Mouse (Mus musculus): Measurements from ENCODE around the gene Acot2. TPM values are rescaled to one million over a fixed set of nuclear protein-coding genes. Genes with fewer than 3 reads are reported as not detected.

Acot2 gene
- polyA plus RNA-seq (2015; fragmentation: Illumina TruSeq; extraction: RNeasy Lipid Tissue Mini Kit (QIAGEN cat#74804); ENCODE audit: insufficient read depth, low replicate concordance), result 3.1 TPM

GRCm38 (mm10) chr12:83987583-83988441 lies at the start of gene Acot2:
TSS of gene Acot2 (plus strand) at chr12:83987861.

GRCm38 (mm10) chr12:83950493-83950839 lies 37.2 kb upstream of the Acot2 start, which contains the start of gene Riox1:
TSS of gene Riox1 (plus strand) at chr12:83950608.

DNA sequence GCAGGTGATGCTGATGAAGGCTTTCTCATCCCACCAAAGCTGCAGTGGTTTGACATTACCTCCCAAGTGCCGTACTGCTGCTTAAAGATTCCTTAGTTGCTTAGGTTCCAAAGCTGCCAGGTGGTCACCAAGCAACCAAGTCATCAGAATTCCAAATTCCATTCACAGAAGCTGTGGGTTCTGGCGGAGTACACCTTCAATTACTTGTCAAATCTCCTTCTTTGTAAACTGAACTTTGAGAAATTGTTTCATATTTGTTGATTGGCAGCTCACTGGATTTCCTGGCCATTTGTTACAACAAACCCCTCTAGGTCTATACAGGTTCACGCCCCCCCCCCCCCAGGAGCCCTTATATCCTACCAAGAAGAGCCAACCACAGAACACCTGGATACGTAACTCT lies 2.9 kb upstream of the Acot2 start, which contains the start of gene Heatr4:
Gene Heatr4 (minus strand): TSS at position 101 of the 400 bp plus-strand sequence.

GRCm38 (mm10) chr12:84009171-84009965 lies 21.7 kb downstream of the Acot2 start, which contains the start of gene Acot1:
TSS of gene Acot1 (plus strand) at chr12:84009490.

GRCm38 (mm10) chr12:84038241-84038640 lies 50.6 kb downstream of the Acot2 start, which contains the start of gene Acot4:
TSS of gene Acot4 (plus strand) at chr12:84038379.

GRCm38 (mm10) chr12:84038691-84039111 lies 51.0 kb downstream of the Acot2 start, which contains the start of gene Gm49366:
TSS of gene Gm49366 (plus strand) at chr12:84038935.

Other genes starting within 250 kb of the Acot2 start
- gene Papln, start 224.2 kb upstream of the Acot2 start, polyA plus RNA-seq (2015; fragmentation: Illumina TruSeq; extraction: RNeasy Lipid Tissue Mini Kit (QIAGEN cat#74804); ENCODE audit: insufficient read depth, low replicate concordance), result 0.11 TPM
- gene Numb, start 65.9 kb upstream of the Acot2 start, polyA plus RNA-seq (2015; fragmentation: Illumina TruSeq; extraction: RNeasy Lipid Tissue Mini Kit (QIAGEN cat#74804); ENCODE audit: insufficient read depth, low replicate concordance), result 30.5 TPM
- gene Riox1, start 37.3 kb upstream of the Acot2 start, polyA plus RNA-seq (2015; fragmentation: Illumina TruSeq; extraction: RNeasy Lipid Tissue Mini Kit (QIAGEN cat#74804); ENCODE audit: insufficient read depth, low replicate concordance), result 8.1 TPM
- gene Heatr4, start 3.0 kb upstream of the Acot2 start, polyA plus RNA-seq (2015; fragmentation: Illumina TruSeq; extraction: RNeasy Lipid Tissue Mini Kit (QIAGEN cat#74804); ENCODE audit: insufficient read depth, low replicate concordance), result not detected
- 8.4 TPM for gene Acot1, start 21.6 kb downstream of the Acot2 start, polyA plus RNA-seq (2015; fragmentation: Illumina TruSeq; extraction: RNeasy Lipid Tissue Mini Kit (QIAGEN cat#74804); ENCODE audit: insufficient read depth, low replicate concordance)
- 0.36 TPM for gene Acot4, start 50.5 kb downstream of the Acot2 start, polyA plus RNA-seq (2015; fragmentation: Illumina TruSeq; extraction: RNeasy Lipid Tissue Mini Kit (QIAGEN cat#74804); ENCODE audit: insufficient read depth, low replicate concordance)
- not detected for gene Gm49366, start 51.1 kb downstream of the Acot2 start, polyA plus RNA-seq (2015; fragmentation: Illumina TruSeq; extraction: RNeasy Lipid Tissue Mini Kit (QIAGEN cat#74804); ENCODE audit: insufficient read depth, low replicate concordance)
- not detected for gene Acot3, start 64.3 kb downstream of the Acot2 start, polyA plus RNA-seq (2015; fragmentation: Illumina TruSeq; extraction: RNeasy Lipid Tissue Mini Kit (QIAGEN cat#74804); ENCODE audit: insufficient read depth, low replicate concordance)
- not detected for gene Acot5, start 81.5 kb downstream of the Acot2 start, polyA plus RNA-seq (2015; fragmentation: Illumina TruSeq; extraction: RNeasy Lipid Tissue Mini Kit (QIAGEN cat#74804); ENCODE audit: insufficient read depth, low replicate concordance)
- gene Acot6, start 112.8 kb downstream of the Acot2 start, polyA plus RNA-seq (2015; fragmentation: Illumina TruSeq; extraction: RNeasy Lipid Tissue Mini Kit (QIAGEN cat#74804); ENCODE audit: insufficient read depth, low replicate concordance), result 1.7 TPM
- 3.0 TPM for gene Dnal1, start 126.5 kb downstream of the Acot2 start, polyA plus RNA-seq (2015; fragmentation: Illumina TruSeq; extraction: RNeasy Lipid Tissue Mini Kit (QIAGEN cat#74804); ENCODE audit: insufficient read depth, low replicate concordance)
- gene Pnma1, start 160.6 kb downstream of the Acot2 start, polyA plus RNA-seq (2015; fragmentation: Illumina TruSeq; extraction: RNeasy Lipid Tissue Mini Kit (QIAGEN cat#74804); ENCODE audit: insufficient read depth, low replicate concordance), result 0.25 TPM
- 32.6 TPM for gene Elmsan1, start 231.0 kb downstream of the Acot2 start, polyA plus RNA-seq (2015; fragmentation: Illumina TruSeq; extraction: RNeasy Lipid Tissue Mini Kit (QIAGEN cat#74804); ENCODE audit: insufficient read depth, low replicate concordance)

Data from spleen, adult 10 weeks (tissue).